Mouse (Mus musculus): Measurements from ENCODE around the gene Kcnj9. TPM values are rescaled to one million over a fixed set of nuclear protein-coding genes. Genes with fewer than 3 reads are reported as not detected.

Kcnj9 gene
- 1.4 and 1.6 TPM in 2 replicates for polyA plus RNA-seq (2016; fragmentation: Nextera tagmentation; extraction: Ambion mirVana)

GRCm38 (mm10) chr1:172329131-172329530 is at the start of gene Kcnj9:
Gene Kcnj9, minus strand, starts transcription at chr1:172329318.
- H3K9ac ChIP-seq: peak within 1 kb of the TSS; percentile 26; the same call in 1 of the 2 replicates
- no peak within 1 kb of the TSS for H3K27ac ChIP-seq
- H3K36me3 ChIP-seq: no peaks in the 10 kb centered on the region
- WGBS: 27% methylated on average over 9 of the region's 9 CpGs
- no peak within 1 kb of the TSS for H3K4me3 ChIP-seq
- peak within 1 kb of the TSS; percentile 52 for H3K4me2 ChIP-seq (replicated peaks)
- peak; percentile 76 for ATAC-seq (ENCODE audit: low FRiP score, low read depth)
- peaks cover 26% of the 10 kb centered on the region; the same call in 1 of the 2 replicates for H3K4me1 ChIP-seq
- no peaks in the 10 kb centered on the region for H3K9me3 ChIP-seq
- H3K27me3 ChIP-seq (replicated peaks): peaks cover 22% of the 10 kb centered on the region

GRCm38 (mm10) chr1:172376758-172377458 is 47.8 kb upstream of the Kcnj9 start:
- H3K4me1 ChIP-seq: peaks cover 20% of the 10 kb centered on the region
- 0 out of 2 replicates have a peak overlapping the region, but pooled peaks have one; percentile 54 for H3K27ac ChIP-seq
- no peaks in the 10 kb centered on the region for H3K9me3 ChIP-seq
- H3K9ac ChIP-seq: peak overlapping the region; percentile 82
- no peaks in the 10 kb centered on the region for H3K27me3 ChIP-seq (replicated peaks)
- peaks cover 17% of the 10 kb centered on the region for H3K36me3 ChIP-seq
- 2% methylated on average over 62 of the region's 62 CpGs for WGBS
- H3K4me3 ChIP-seq: peak overlapping the region; percentile 89
- no peak for ATAC-seq (ENCODE audit: low FRiP score, low read depth)
- H3K4me2 ChIP-seq (replicated peaks): peak overlapping the region; percentile 100

- 0 out of 2 replicates have a peak within 1 kb of the TSS, but pooled peaks have one; percentile 54 for H3K27ac ChIP-seq
- peak within 1 kb of the TSS; percentile 82 for H3K9ac ChIP-seq
- H3K4me2 ChIP-seq (replicated peaks): peak within 1 kb of the TSS; percentile 100
- no peaks in the 10 kb centered on the region for H3K27me3 ChIP-seq (replicated peaks)
- under 1% methylated on average over 39 of the region's 39 CpGs for WGBS
- peaks cover 20% of the 10 kb centered on the region for H3K4me1 ChIP-seq
- no peaks in the 10 kb centered on the region for H3K9me3 ChIP-seq
- ATAC-seq (ENCODE audit: low FRiP score, low read depth): peak; percentile 98
- H3K36me3 ChIP-seq: peaks cover 12% of the 10 kb centered on the region; the same call in 1 of the 2 replicates
- H3K4me3 ChIP-seq: peak within 1 kb of the TSS; percentile 89
Observed at GRCm38 (mm10) chr1:172376198-172376667, 47.1 kb upstream of the Kcnj9 start, which contains the start of gene Pigm. Gene Pigm, plus strand, starts transcription at chr1:172376546.

- Histone ChIP-seq H3K27ac (no peak overlapping the region), H3K27me3 (replicated peaks) (no peaks in the 10 kb centered on the region), H3K9me3 (no peaks in the 10 kb centered on the region), H3K4me3 (no peak overlapping the region), H3K4me2 (replicated peaks) (no peak overlapping the region; the same call in 1 of the 2 replicates), H3K9ac (no peak overlapping the region), H3K4me1 (0 out of 2 replicates have a peak, but pooled peaks cover 6% of the 10 kb centered on the region), H3K36me3 (peaks cover 13% of the 10 kb centered on the region)
- ATAC-seq (ENCODE audit: low FRiP score, low read depth): no peak
- WGBS: 28% methylated on average over 23 of the region's 23 CpGs
Observed at GRCm38 (mm10) chr1:172368768-172369418, 39.8 kb upstream of the Kcnj9 start.

GRCm38 (mm10) chr1:172364684-172365083 is 35.6 kb upstream of the Kcnj9 start:
- peaks cover 5% of the 10 kb centered on the region for H3K36me3 ChIP-seq
- H3K9ac ChIP-seq: no peak overlapping the region
- no peak for ATAC-seq (ENCODE audit: low FRiP score, low read depth)
- H3K4me1 ChIP-seq: 0 out of 2 replicates have a peak, but pooled peaks cover 6% of the 10 kb centered on the region
- H3K27ac ChIP-seq: no peak overlapping the region
- no peak overlapping the region for H3K4me2 ChIP-seq (replicated peaks)
- no peak overlapping the region for H3K4me3 ChIP-seq
- H3K27me3 ChIP-seq (replicated peaks): no peaks in the 10 kb centered on the region
- no peaks in the 10 kb centered on the region for H3K9me3 ChIP-seq
- WGBS: 10% methylated on average over 6 of the region's 6 CpGs

GRCm38 (mm10) chr1:172358341-172358740 is 29.2 kb upstream of the Kcnj9 start:
- Histone ChIP-seq H3K27ac (no peak overlapping the region), H3K4me1 (peaks cover 17% of the 10 kb centered on the region), H3K4me3 (no peak overlapping the region), H3K9me3 (no peaks in the 10 kb centered on the region), H3K4me2 (replicated peaks) (no peak overlapping the region), H3K9ac (no peak overlapping the region), H3K36me3 (no peaks in the 10 kb centered on the region), H3K27me3 (replicated peaks) (no peaks in the 10 kb centered on the region)
- WGBS: 76% methylated on average over 10 of the region's 10 CpGs
- no peak for ATAC-seq (ENCODE audit: low FRiP score, low read depth)

- peak; percentile 41; the same call in 1 of the 2 replicates for ATAC-seq (ENCODE audit: low FRiP score, low read depth)
- Histone ChIP-seq H3K36me3 (no peaks in the 10 kb centered on the region), H3K27ac (no peak overlapping the region), H3K4me2 (replicated peaks) (no peak overlapping the region), H3K4me1 (peaks cover 17% of the 10 kb centered on the region), H3K27me3 (replicated peaks) (no peaks in the 10 kb centered on the region), H3K9ac (no peak overlapping the region), H3K9me3 (no peaks in the 10 kb centered on the region), H3K4me3 (no peak overlapping the region)
- 4% methylated on average over 1 of the region's 1 CpGs for WGBS
Observed at GRCm38 (mm10) chr1:172357550-172357949, 28.4 kb upstream of the Kcnj9 start.

- Histone ChIP-seq H3K9ac (peak overlapping the region; percentile 41; the same call in 1 of the 2 replicates), H3K27me3 (replicated peaks) (no peaks in the 10 kb centered on the region), H3K4me3 (no peak overlapping the region), H3K4me1 (peaks cover 32% of the 10 kb centered on the region), H3K4me2 (replicated peaks) (no peak overlapping the region), H3K27ac (no peak overlapping the region), H3K36me3 (no peaks in the 10 kb centered on the region), H3K9me3 (no peaks in the 10 kb centered on the region)
- WGBS: 54% methylated on average over 3 of the region's 3 CpGs
- no peak for ATAC-seq (ENCODE audit: low FRiP score, low read depth)
Observed at GRCm38 (mm10) chr1:172355336-172355735, 26.2 kb upstream of the Kcnj9 start.

- 94% methylated on average over 3 of the region's 3 CpGs for WGBS
- no peaks in the 10 kb centered on the region for H3K36me3 ChIP-seq
- no peak overlapping the region for H3K4me2 ChIP-seq (replicated peaks)
- H3K9ac ChIP-seq: no peak overlapping the region
- H3K27ac ChIP-seq: no peak overlapping the region
- no peak for ATAC-seq (ENCODE audit: low FRiP score, low read depth)
- H3K4me3 ChIP-seq: no peak overlapping the region
- no peaks in the 10 kb centered on the region for H3K27me3 ChIP-seq (replicated peaks)
- H3K9me3 ChIP-seq: no peaks in the 10 kb centered on the region
- peaks cover 35% of the 10 kb centered on the region for H3K4me1 ChIP-seq
Observed at GRCm38 (mm10) chr1:172352453-172352852, 23.3 kb upstream of the Kcnj9 start.

- no peak overlapping the region for H3K9ac ChIP-seq
- H3K27ac ChIP-seq: no peak overlapping the region
- ATAC-seq (ENCODE audit: low FRiP score, low read depth): no peak
- no peak overlapping the region for H3K4me3 ChIP-seq
- no peaks in the 10 kb centered on the region for H3K36me3 ChIP-seq
- no peaks in the 10 kb centered on the region for H3K27me3 ChIP-seq (replicated peaks)
- no peaks in the 10 kb centered on the region for H3K9me3 ChIP-seq
- peaks cover 35% of the 10 kb centered on the region for H3K4me1 ChIP-seq
- 74% methylated on average over 6 of the region's 6 CpGs for WGBS
- no peak overlapping the region for H3K4me2 ChIP-seq (replicated peaks)
Observed at GRCm38 (mm10) chr1:172352001-172352400, 22.9 kb upstream of the Kcnj9 start.

- Histone ChIP-seq H3K4me2 (replicated peaks) (peak overlapping the region; percentile 45), H3K4me3 (no peak overlapping the region), H3K4me1 (peaks cover 32% of the 10 kb centered on the region), H3K27me3 (replicated peaks) (no peaks in the 10 kb centered on the region), H3K9ac (peak overlapping the region; percentile 48; the same call in 1 of the 2 replicates), H3K36me3 (no peaks in the 10 kb centered on the region), H3K27ac (peak overlapping the region; percentile 82), H3K9me3 (no peaks in the 10 kb centered on the region)
- 3% methylated on average over 19 of the region's 19 CpGs for WGBS
- ATAC-seq (ENCODE audit: low FRiP score, low read depth): peak; percentile 97
Observed at GRCm38 (mm10) chr1:172349916-172350812, 21.0 kb upstream of the Kcnj9 start.

All from neural tube, embryonic 12.5 days (tissue).